Mouse (Mus musculus): ENCODE data around the gene Hoxc8.

Hoxc8 gene

GRCm38 (mm10) chr15:103009265-103010111, 19.1 kb downstream of the Hoxc8 start:
- DNase-seq (ENCODE audit: low read depth, low spot score): no peak

- DNase-seq (ENCODE audit: low read depth, low spot score): no peak
These were observed 19.9 kb downstream of the Hoxc8 start for GRCm38 (mm10) chr15:103010112-103010846.

GRCm38 (mm10) chr15:103010847-103011555, 20.6 kb downstream of the Hoxc8 start:
- DNase-seq (ENCODE audit: low read depth, low spot score): no peak

GRCm38 (mm10) chr15:103011928-103012486, 21.6 kb downstream of the Hoxc8 start:
- no peak for DNase-seq (ENCODE audit: low read depth, low spot score)

- peak; percentile 51 for DNase-seq (ENCODE audit: low read depth, low spot score)
These were observed 23.0 kb downstream of the Hoxc8 start for GRCm38 (mm10) chr15:103013238-103013984.

- DNase-seq (ENCODE audit: low read depth, low spot score): no peak
These were observed 24.0 kb downstream of the Hoxc8 start for GRCm38 (mm10) chr15:103014166-103015008.

- no peak for DNase-seq (ENCODE audit: low read depth, low spot score)
These were observed 24.6 kb downstream of the Hoxc8 start for GRCm38 (mm10) chr15:103015009-103015399.

GRCm38 (mm10) chr15:103015406-103016166, 25.2 kb downstream of the Hoxc8 start:
- DNase-seq (ENCODE audit: low read depth, low spot score): no peak

GRCm38 (mm10) chr15:103018636-103019035, 28.2 kb downstream of the Hoxc8 start, which contains the start of gene Hoxc4:
TSS of gene Hoxc4 (plus strand) at chr15:103018934.
- no peak for DNase-seq (ENCODE audit: low read depth, low spot score)

- DNase-seq (ENCODE audit: low read depth, low spot score): no peak
These were observed 30.6 kb downstream of the Hoxc8 start for GRCm38 (mm10) chr15:103020899-103021418.

- no peak for DNase-seq (ENCODE audit: low read depth, low spot score)
These were observed 31.1 kb downstream of the Hoxc8 start for GRCm38 (mm10) chr15:103021544-103021943.

GRCm38 (mm10) chr15:103024131-103024530, 33.7 kb downstream of the Hoxc8 start:
- no peak for DNase-seq (ENCODE audit: low read depth, low spot score)

GRCm38 (mm10) chr15:103027266-103028235, 37.1 kb downstream of the Hoxc8 start:
- DNase-seq (ENCODE audit: low read depth, low spot score): no peak

- no peak for DNase-seq (ENCODE audit: low read depth, low spot score)
These were observed 38.6 kb downstream of the Hoxc8 start for GRCm38 (mm10) chr15:103028916-103029512.

GRCm38 (mm10) chr15:103030142-103030541, 39.7 kb downstream of the Hoxc8 start:
- no peak for DNase-seq (ENCODE audit: low read depth, low spot score)

- no peak for DNase-seq (ENCODE audit: low read depth, low spot score)
These were observed 41.8 kb downstream of the Hoxc8 start for GRCm38 (mm10) chr15:103032167-103032566.
